Mouse (Mus musculus) heart, embryonic 14.5 days (tissue): Measurements from ENCODE around the gene Lrrc46. TPM values are rescaled to one million over a fixed set of nuclear protein-coding genes. Genes with fewer than 3 reads are reported as not detected.
A peak's percentile ranks its signal among the peaks of the same experiment; 100 is the strongest.

Experiments
- ATAC-seq: fragments of 200-750 bp; cut with Nextera tagmentation; 2 replicates; pipeline ENCODE4 v1.8.0; 2017; ENCODE audit warnings: low read depth, moderate TSS enrichment; ENCODE audit not compliant: insufficient number of reproducible peaks, insufficient read depth, low FRiP score
- H3K27ac ChIP-seq, 2 experiments: fragments of 200-500 bp in 1 of 2; fragments of 300-500 bp in 1 of 2; sonication (generic) in 1 of 2; replicated peaks in 1 of 2; 2 replicates each; pipeline ENCODE4 v1.5.1; 2012 to 2014; ENCODE audit warnings: low read depth in 2 of 2, low read length in 2 of 2, control low read depth in 1 of 2, mild to moderate bottlenecking in 1 of 2, mixed read lengths in 1 of 2; ENCODE audit not compliant: control insufficient read depth in 1 of 2, insufficient read depth in 1 of 2
- H3K27me3 ChIP-seq: fragments of 300-500 bp; sonication (generic); 2 replicates; pipeline ENCODE4 v1.6.1; 2014; ENCODE audit warnings: mild to moderate bottlenecking, low read length, control low read depth; ENCODE audit not compliant: control insufficient read depth, insufficient read depth
- H3K36me3 ChIP-seq: fragments of 300-500 bp; sonication (generic); 2 replicates; pipeline ENCODE4 v1.6.1; 2014; ENCODE audit warnings: mild to moderate bottlenecking, control low read depth, low read length, mixed read lengths; ENCODE audit not compliant: control insufficient read depth, insufficient read depth
- H3K4me1 ChIP-seq, 2 experiments: fragments of 200-500 bp in 1 of 2; fragments of 300-500 bp in 1 of 2; sonication (generic) in 1 of 2; 2 replicates each; pipeline ENCODE4 v1.6.1; 2012 to 2014; ENCODE audit warnings: low read length in 2 of 2, control low read depth in 1 of 2, mixed read lengths in 1 of 2; ENCODE audit not compliant: control insufficient read depth in 2 of 2, insufficient read depth in 2 of 2
- H3K4me2 ChIP-seq: fragments of 300-500 bp; sonication (generic); 2 replicates; pipeline ENCODE4 v1.6.1; 2014; ENCODE audit warnings: mild to moderate bottlenecking, low read length
- H3K4me3 ChIP-seq, 2 experiments: fragments of 200-500 bp in 1 of 2; fragments of 300-500 bp in 1 of 2; sonication (generic) in 1 of 2; 2 replicates each; pipeline ENCODE4 v1.5.1; 2012 to 2014; ENCODE audit warnings: low read length in 2 of 2, mild to moderate bottlenecking in 2 of 2, control low read depth in 1 of 2, low read depth in 1 of 2, moderate library complexity in 1 of 2; ENCODE audit not compliant: control insufficient read depth in 1 of 2, insufficient read depth in 1 of 2
- H3K9ac ChIP-seq: fragments of 300-500 bp; sonication (generic); 2 replicates; pipeline ENCODE4 v1.6.1; 2014; ENCODE audit warnings: mild to moderate bottlenecking, low read length
- H3K9me3 ChIP-seq: fragments of 300-500 bp; sonication (generic); 2 replicates; pipeline ENCODE4 v1.6.1; 2016; ENCODE audit warnings: low read length, control low read depth; ENCODE audit not compliant: control insufficient read depth
- WGBS: fragments of 180-500 bp; shearing (Covaris S2); extraction: QIAGEN DNeasy Blood & Tissue Kit; methylation state at CpG from one replicate; pipeline ENCODE4 v1.1.7; 2014; 5-methylcytosine and 5-hydroxymethylcytosine counted together
- polyA plus RNA-seq: library from polyadenylated mRNA; unstranded; fragments of >200 nt; fragmentation: Nextera tagmentation; extraction: Ambion mirVana; gene quantifications from 2 replicates; pipeline ENCODE4 v1.2.1, GENCODE M21; 2014

The Lrrc46 gene
- polyA plus RNA-seq, 1 experiment from 2014 or later: 0.35 TPM

DNA sequence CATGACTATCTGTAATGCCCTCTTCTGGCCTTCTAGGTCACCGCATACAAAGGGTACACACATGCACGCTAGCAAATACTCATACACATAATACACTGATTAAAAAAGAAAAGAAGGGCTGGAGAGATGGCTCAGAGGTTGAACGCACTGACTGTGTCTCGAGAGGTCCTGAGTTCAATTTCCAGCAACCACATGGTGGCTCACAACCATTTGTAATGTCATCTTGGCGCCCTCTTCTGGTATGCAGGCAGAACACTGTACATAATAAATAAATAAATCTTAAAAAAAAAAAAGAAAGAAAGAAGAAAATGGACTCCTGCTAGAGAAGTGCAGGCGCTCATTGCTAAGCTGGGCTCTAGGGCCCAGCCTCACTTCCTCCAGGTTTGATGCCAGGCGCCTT is 4.7 kb upstream of the Lrrc46 start:
- H3K36me3 ChIP-seq: peaks cover 43% of the 10 kb centered on the region
- 78% methylated on average over 7 of the region's 7 CpGs for WGBS
- no peaks in the 10 kb centered on the region for H3K9me3 ChIP-seq
- no peak overlapping the region for H3K4me3 ChIP-seq
- H3K9ac ChIP-seq: no peak overlapping the region
- no peak for ATAC-seq
- H3K27me3 ChIP-seq: no peaks in the 10 kb centered on the region
- peaks cover 9 to 15% of the 10 kb centered on the region in 2 experiments for H3K4me1 ChIP-seq
- no peak overlapping the region for H3K27ac ChIP-seq
- no peak overlapping the region for H3K4me2 ChIP-seq

- H3K36me3 ChIP-seq: peaks cover 43% of the 10 kb centered on the region
- WGBS: 95% methylated on average over 8 of the region's 8 CpGs
- no peak for ATAC-seq
Measured at GRCm38 (mm10) chr11:97044902-97045301, 3.7 kb upstream of the Lrrc46 start.

GRCm38 (mm10) chr11:97040301-97041021 is 746 bp downstream of the Lrrc46 start:
- Histone ChIP-seq H3K27me3 (no peaks in the 10 kb centered on the region), H3K4me3 (peak overlapping the region; percentile 54 to 90), H3K36me3 (peaks cover 16% of the 10 kb centered on the region), H3K9ac (peak overlapping the region; percentile 66), H3K4me2 (peak overlapping the region; percentile 90), H3K9me3 (no peaks in the 10 kb centered on the region), H3K4me1 (peaks cover 5 to 9% of the 10 kb centered on the region in 2 experiments), H3K27ac (no peak overlapping the region)
- WGBS: 42% methylated on average over 12 of the region's 12 CpGs
- no peak for ATAC-seq

More at GRCm38 (mm10) chr11:97044902-97045301, 3.7 kb upstream of the Lrrc46 start:
- H3K27ac ChIP-seq: no peak overlapping the region
- H3K9me3 ChIP-seq: no peaks in the 10 kb centered on the region
- peaks cover 5 to 9% of the 10 kb centered on the region in 2 experiments for H3K4me1 ChIP-seq
- H3K9ac ChIP-seq: no peak overlapping the region
- H3K4me2 ChIP-seq: no peak overlapping the region
- no peaks in the 10 kb centered on the region for H3K27me3 ChIP-seq
- no peak overlapping the region for H3K4me3 ChIP-seq

- H3K4me2 ChIP-seq: no peak overlapping the region
- no peaks in the 10 kb centered on the region for H3K9me3 ChIP-seq
- peaks cover 9% of the 10 kb centered on the region for H3K36me3 ChIP-seq
- no peak for ATAC-seq
- WGBS: 45% methylated on average over 7 of the region's 7 CpGs
- no peaks in the 10 kb centered on the region for H3K27me3 ChIP-seq
- no peak overlapping the region for H3K4me3 ChIP-seq
- H3K9ac ChIP-seq: no peak overlapping the region
- H3K27ac ChIP-seq: no peak overlapping the region
- peaks cover 5 to 9% of the 10 kb centered on the region in 2 experiments for H3K4me1 ChIP-seq
Measured at GRCm38 (mm10) chr11:97038881-97039280, 2.3 kb downstream of the Lrrc46 start.

DNA sequence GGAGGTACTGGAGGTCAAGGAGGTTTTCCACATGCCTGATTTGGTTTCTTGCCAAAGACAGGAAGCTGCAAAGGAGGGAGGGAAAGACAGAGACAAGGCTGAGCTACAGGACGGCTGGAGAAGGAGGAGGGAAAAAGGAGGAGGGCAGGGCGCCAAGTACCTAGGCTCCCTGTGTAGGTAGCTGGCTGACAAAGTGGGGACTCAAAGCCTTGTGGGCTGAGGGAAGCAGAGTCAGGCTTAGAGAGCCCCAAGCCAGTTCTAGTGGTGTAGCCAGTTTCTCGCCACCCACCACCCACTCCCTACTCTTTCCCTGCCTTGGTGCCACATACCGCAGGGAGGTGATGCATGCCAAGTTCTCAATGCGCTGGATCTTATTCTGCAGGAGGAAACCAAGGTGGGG is 5.1 kb downstream of the Lrrc46 start:
- Histone ChIP-seq H3K36me3 (peaks cover 16% of the 10 kb centered on the region; the same call in 1 of the 2 replicates), H3K9me3 (no peaks in the 10 kb centered on the region), H3K4me1 (peaks cover 2% of the 10 kb centered on the region in 2 experiments; a peak in 2 of 4 replicates), H3K27ac (no peak overlapping the region), H3K9ac (no peak overlapping the region), H3K4me2 (no peak overlapping the region), H3K27me3 (no peaks in the 10 kb centered on the region), H3K4me3 (no peak overlapping the region)
- no peak for ATAC-seq
- WGBS: 68% methylated on average over 5 of the region's 5 CpGs

- Histone ChIP-seq H3K9ac (no peak overlapping the region), H3K27me3 (no peaks in the 10 kb centered on the region), H3K9me3 (no peaks in the 10 kb centered on the region), H3K27ac (no peak overlapping the region), H3K4me1 (peaks cover 0 to 7% of the 10 kb centered on the region in 2 experiments; a peak in 2 of 4 replicates), H3K4me3 (no peak overlapping the region), H3K36me3 (peaks cover 16% of the 10 kb centered on the region; the same call in 1 of the 2 replicates), H3K4me2 (no peak overlapping the region)
- 91% methylated on average over 4 of the region's 4 CpGs for WGBS
- no peak for ATAC-seq
Measured at GRCm38 (mm10) chr11:97033781-97034180, 7.4 kb downstream of the Lrrc46 start.

DNA sequence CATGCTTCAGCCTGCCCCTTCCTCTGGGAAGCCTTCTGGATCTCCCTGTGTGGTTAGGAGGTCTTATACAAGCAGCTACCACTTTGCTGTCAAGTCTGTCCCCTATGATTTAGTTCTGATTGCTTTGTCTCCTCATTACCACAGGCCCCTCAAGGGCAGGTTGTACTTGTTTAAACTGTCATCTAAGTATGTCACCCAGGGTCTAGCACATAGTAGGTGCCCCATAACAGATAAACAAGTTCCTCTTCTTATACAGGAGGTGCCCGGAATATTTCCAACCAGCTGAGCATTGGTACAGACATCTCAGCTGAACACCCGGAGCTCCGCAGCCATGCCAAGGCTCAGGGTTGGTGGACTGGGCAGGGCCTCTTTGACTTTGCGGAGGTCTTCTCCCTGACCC is 8.7 kb downstream of the Lrrc46 start:
- Histone ChIP-seq H3K4me2 (no peak overlapping the region), H3K27ac (no peak overlapping the region), H3K4me1 (peaks cover 0 to 7% of the 10 kb centered on the region in 2 experiments; a peak in 2 of 4 replicates), H3K9ac (no peak overlapping the region), H3K27me3 (no peaks in the 10 kb centered on the region), H3K36me3 (peaks cover 16% of the 10 kb centered on the region; the same call in 1 of the 2 replicates), H3K4me3 (no peak overlapping the region), H3K9me3 (no peaks in the 10 kb centered on the region)
- ATAC-seq: no peak
- 93% methylated on average over 4 of the region's 4 CpGs for WGBS
